Mouse (Mus musculus): ENCODE measurements around the gene Otc. TPM values are rescaled to one million over a fixed set of nuclear protein-coding genes. Genes with fewer than 3 reads are reported as not detected.

The Otc gene
- total and polyA plus RNA-seq, 3 experiments: not detected

GRCm38 (mm10) chrX:10205937-10206336, 46.2 kb upstream of the Otc start (continued):
- TF ChIP-seq TBP (IDR thresholded peaks at IDR 0.05; ENCODE audit: low read depth, low read length): no peak

- no peak overlapping the region for H3K27ac ChIP-seq (ENCODE audit: control insufficient read depth, low read depth, low read length)
- no peaks in the 10 kb centered on the region for H3K4me1 ChIP-seq (ENCODE audit: control insufficient read depth in 1 of 2, insufficient read depth in 2 of 2, low read length in 2 of 2)
- no peaks in the 10 kb centered on the region for H3K79me2 ChIP-seq (ENCODE audit: control insufficient read depth, insufficient read depth, low read length, poor library complexity)
- no peak overlapping the region for H3K4me3 ChIP-seq (ENCODE audit: control insufficient read depth in 1 of 2, insufficient read depth in 1 of 2, low read depth in 2 of 2, low read length in 2 of 2)
- H3K9ac ChIP-seq (ENCODE audit: control insufficient read depth, low read depth, low read length, poor library complexity, severe bottlenecking): no peak overlapping the region
- H3K9me3 ChIP-seq (replicated peaks; ENCODE audit: insufficient read depth, low read length): no peaks in the 10 kb centered on the region
- no peak for DNase-seq (ENCODE audit: low read depth, low spot score)
- no peaks in the 10 kb centered on the region for H3K27me3 ChIP-seq (ENCODE audit: control insufficient read depth in 1 of 2, insufficient read depth in 2 of 2, low read length in 2 of 2)
- no peaks in the 10 kb centered on the region for H3K36me3 ChIP-seq (ENCODE audit: control insufficient read depth in 1 of 2, insufficient read depth in 2 of 2, low read length in 2 of 2)
- TF ChIP-seq POLR2AphosphoS2 (IDR thresholded peaks at IDR 0.05; ENCODE audit: low read length) (no peak), KAT2A (conservative IDR thresholded peaks at IDR 0.05; ENCODE audit: low read depth, low read length) (no peak), GATA1 (IDR thresholded peaks at IDR 0.05; ENCODE audit: low read depth, low read length) (no peak), POLR2A (IDR thresholded peaks at IDR 0.05; ENCODE audit: control insufficient read depth in 1 of 2, insufficient read depth in 1 of 2, low read depth in 1 of 2, low read length in 2 of 2, poor library complexity in 1 of 2) (no peak), POLR2AphosphoS5 (IDR thresholded peaks at IDR 0.05; ENCODE audit: borderline replicate concordance, low read depth, low read length) (no peak), SMC3 (IDR thresholded peaks at IDR 0.05; ENCODE audit: low read depth, low read length) (no peak), USF2 (IDR thresholded peaks at IDR 0.05; ENCODE audit: borderline replicate concordance in 1 of 2, insufficient read depth in 1 of 2, low read depth in 1 of 2, low read length in 2 of 2) (no peak), CTCF (IDR thresholded peaks at IDR 0.05 in 2 of 3, conservative IDR thresholded peaks at IDR 0.05 in 1 of 3; ENCODE audit: control insufficient read depth in 1 of 3, insufficient read depth in 1 of 3, low read depth in 2 of 3, low read length in 3 of 3, poor library complexity in 1 of 3, severe bottlenecking in 1 of 3) (no peak), ETS1 (IDR thresholded peaks at IDR 0.05; ENCODE audit: low read depth, low read length) (no peak)
These were observed 36.1 kb upstream of the Otc start for GRCm38 (mm10) chrX:10215972-10216371.

- H3K9ac ChIP-seq (ENCODE audit: control insufficient read depth, low read depth, low read length, poor library complexity, severe bottlenecking): no peak within 1 kb of the TSS
- no peaks in the 10 kb centered on the region for H3K4me1 ChIP-seq (ENCODE audit: control insufficient read depth in 1 of 2, insufficient read depth in 2 of 2, low read length in 2 of 2)
- no peak within 1 kb of the TSS for H3K27ac ChIP-seq (ENCODE audit: control insufficient read depth, low read depth, low read length)
- no peak for TF ChIP-seq ZC3H11A (IDR thresholded peaks at IDR 0.05; ENCODE audit: low read depth, low read length)
- no peak for TF ChIP-seq GABPA (IDR thresholded peaks at IDR 0.05; ENCODE audit: low read depth, low read length)
- TF ChIP-seq CHD1 (IDR thresholded peaks at IDR 0.05; ENCODE audit: low read depth, low read length): no peak
- TF ChIP-seq GATA1 (IDR thresholded peaks at IDR 0.05; ENCODE audit: low read depth, low read length): no peak
- no peak for TF ChIP-seq TCF12 (IDR thresholded peaks at IDR 0.05; ENCODE audit: low read depth, low read length)
- TF ChIP-seq USF1 (IDR thresholded peaks at IDR 0.05; ENCODE audit: low read depth, low read length): no peak
- no peak for TF ChIP-seq SMC3 (IDR thresholded peaks at IDR 0.05; ENCODE audit: low read depth, low read length)
- TF ChIP-seq BHLHE40 (IDR thresholded peaks at IDR 0.05; ENCODE audit: borderline replicate concordance, low read depth, low read length): no peak
- no peak for TF ChIP-seq ZNF384 (IDR thresholded peaks at IDR 0.05; ENCODE audit: low read depth, low read length)
- TF ChIP-seq CHD2 (IDR thresholded peaks at IDR 0.05; ENCODE audit: low read length): no peak
- no peak for TF ChIP-seq ZKSCAN1 (IDR thresholded peaks at IDR 0.05; ENCODE audit: low read depth, low read length)
- no peak for TF ChIP-seq CTCF (IDR thresholded peaks at IDR 0.05 in 2 of 3, conservative IDR thresholded peaks at IDR 0.05 in 1 of 3; ENCODE audit: control insufficient read depth in 1 of 3, insufficient read depth in 1 of 3, low read depth in 2 of 3, low read length in 3 of 3, poor library complexity in 1 of 3, severe bottlenecking in 1 of 3)
- TF ChIP-seq KAT2A (conservative IDR thresholded peaks at IDR 0.05; ENCODE audit: low read depth, low read length): no peak
- no peaks in the 10 kb centered on the region for H3K79me2 ChIP-seq (ENCODE audit: control insufficient read depth, insufficient read depth, low read length, poor library complexity)
- no peaks in the 10 kb centered on the region for H3K9me3 ChIP-seq (replicated peaks; ENCODE audit: insufficient read depth, low read length)
- no peaks in the 10 kb centered on the region for H3K27me3 ChIP-seq (ENCODE audit: control insufficient read depth in 1 of 2, insufficient read depth in 2 of 2, low read length in 2 of 2)
- DNase-seq (ENCODE audit: low read depth, low spot score): no peak
- no peaks in the 10 kb centered on the region for H3K36me3 ChIP-seq (ENCODE audit: control insufficient read depth in 1 of 2, insufficient read depth in 2 of 2, low read length in 2 of 2)
- no peak within 1 kb of the TSS for H3K4me3 ChIP-seq (ENCODE audit: control insufficient read depth in 1 of 2, insufficient read depth in 1 of 2, low read depth in 2 of 2, low read length in 2 of 2)
These were observed 35.6 kb upstream of the Otc start, which contains the start of gene Rpgr for GRCm38 (mm10) chrX:10216410-10216949. Gene Rpgr (minus strand): TSS chrX:10216920.
